Mouse (Mus musculus) limb, embryonic 12.5 days (tissue): ENCODE results near the gene Nxn. TPM values are rescaled to one million over a fixed set of nuclear protein-coding genes. Genes with fewer than 3 reads are reported as not detected.

ENCODE experiments used
- ATAC-seq: fragments of 200-750 bp; cut with Nextera tagmentation; 2 replicates; pipeline ENCODE4 v1.8.0; 2017; ENCODE audit warnings: low read depth, moderate TSS enrichment; ENCODE audit not compliant: insufficient number of reproducible peaks, insufficient read depth, low FRiP score, low TSS enrichment
- H3K27ac ChIP-seq: fragments of 300-500 bp; sonication (generic); 2 replicates; pipeline ENCODE4 v1.5.1; 2016; ENCODE audit warnings: mild to moderate bottlenecking, moderate library complexity
- H3K27me3 ChIP-seq: fragments of 300-500 bp; sonication (generic); 2 replicates; pipeline ENCODE4 v1.6.1; 2016; ENCODE audit warnings: mild to moderate bottlenecking, moderate library complexity
- H3K36me3 ChIP-seq: fragments of 300-500 bp; sonication (generic); 2 replicates; pipeline ENCODE4 v1.6.1; 2016; ENCODE audit warnings: mild to moderate bottlenecking, moderate library complexity
- H3K4me1 ChIP-seq: fragments of 300-500 bp; sonication (generic); replicated peaks from 2 replicates; pipeline ENCODE4 v1.6.1; 2016
- H3K4me2 ChIP-seq: fragments of 300-500 bp; sonication (generic); 2 replicates; pipeline ENCODE4 v1.6.1; 2016; ENCODE audit warnings: mild to moderate bottlenecking, moderate library complexity
- H3K4me3 ChIP-seq: fragments of 300-500 bp; sonication (generic); replicated peaks from 2 replicates; pipeline ENCODE4 v1.5.1; 2016; ENCODE audit warnings: mild to moderate bottlenecking
- H3K9ac ChIP-seq: fragments of 300-500 bp; sonication (generic); replicated peaks from 2 replicates; pipeline ENCODE4 v1.6.1; 2016; ENCODE audit warnings: mild to moderate bottlenecking, moderate library complexity
- H3K9me3 ChIP-seq: fragments of 300-500 bp; sonication (generic); 2 replicates; pipeline ENCODE4 v1.6.1; 2016; ENCODE audit warnings: mild to moderate bottlenecking, moderate library complexity
- WGBS: fragments of 180-500 bp; shearing (Covaris S2); methylation state at CpG from one replicate; pipeline ENCODE4 v1.1.7; 2016; 5-methylcytosine and 5-hydroxymethylcytosine counted together
- polyA plus RNA-seq: library from polyadenylated mRNA; unstranded; fragments of >200 nt; fragmentation: Nextera tagmentation; extraction: Ambion mirVana; gene quantifications from 2 replicates; pipeline ENCODE4 v1.2.1, GENCODE M21; 2016

Gene Nxn
- polyA plus RNA-seq, 1 experiment from 2014 or later: 61.2 TPM

DNA sequence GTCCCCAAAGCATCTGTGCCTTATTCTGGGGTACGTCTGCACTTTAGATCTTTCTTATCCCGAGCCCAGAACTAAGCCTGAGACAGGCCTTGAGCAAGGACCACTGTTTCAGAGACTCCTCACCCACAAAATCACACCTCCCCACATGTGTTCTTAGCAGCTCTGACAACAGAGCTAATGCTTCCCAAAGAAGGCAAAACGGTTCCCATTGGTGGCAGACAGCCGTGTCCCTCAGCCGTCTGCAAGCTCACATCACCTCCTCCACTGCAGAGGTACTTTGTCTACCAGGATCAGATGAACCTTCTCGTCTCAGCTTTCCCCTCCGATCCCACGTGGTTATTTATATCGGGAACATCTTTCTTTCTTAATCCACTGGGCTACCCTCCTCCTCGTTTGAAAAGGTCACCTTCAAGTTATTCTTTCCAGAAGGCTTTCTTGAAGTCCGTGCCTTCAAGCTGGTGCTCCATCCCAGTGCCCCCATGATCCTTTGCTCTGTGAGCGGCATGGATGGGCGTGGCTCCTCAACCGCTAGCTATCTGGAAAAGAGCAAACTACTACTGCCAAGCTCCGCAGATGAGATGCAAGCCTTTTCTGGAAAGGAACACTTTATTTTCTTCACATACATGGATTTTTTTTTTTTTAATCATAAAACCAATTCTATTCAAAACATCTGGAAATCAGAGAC, 17.6 kb downstream of the Nxn start:
- Histone ChIP-seq H3K27ac (0 out of 2 replicates have a peak overlapping the region, but pooled peaks have one; percentile 19), H3K4me2 (no peak overlapping the region), H3K4me3 (no peak overlapping the region), H3K4me1 (peaks cover 56% of the 10 kb centered on the region), H3K36me3 (peaks cover 5% of the 10 kb centered on the region; the same call in 1 of the 2 replicates), H3K27me3 (no peaks in the 10 kb centered on the region), H3K9me3 (no peaks in the 10 kb centered on the region), H3K9ac (no peak overlapping the region)
- no peak for ATAC-seq
- 68% methylated on average over 15 of the region's 15 CpGs for WGBS

DNA sequence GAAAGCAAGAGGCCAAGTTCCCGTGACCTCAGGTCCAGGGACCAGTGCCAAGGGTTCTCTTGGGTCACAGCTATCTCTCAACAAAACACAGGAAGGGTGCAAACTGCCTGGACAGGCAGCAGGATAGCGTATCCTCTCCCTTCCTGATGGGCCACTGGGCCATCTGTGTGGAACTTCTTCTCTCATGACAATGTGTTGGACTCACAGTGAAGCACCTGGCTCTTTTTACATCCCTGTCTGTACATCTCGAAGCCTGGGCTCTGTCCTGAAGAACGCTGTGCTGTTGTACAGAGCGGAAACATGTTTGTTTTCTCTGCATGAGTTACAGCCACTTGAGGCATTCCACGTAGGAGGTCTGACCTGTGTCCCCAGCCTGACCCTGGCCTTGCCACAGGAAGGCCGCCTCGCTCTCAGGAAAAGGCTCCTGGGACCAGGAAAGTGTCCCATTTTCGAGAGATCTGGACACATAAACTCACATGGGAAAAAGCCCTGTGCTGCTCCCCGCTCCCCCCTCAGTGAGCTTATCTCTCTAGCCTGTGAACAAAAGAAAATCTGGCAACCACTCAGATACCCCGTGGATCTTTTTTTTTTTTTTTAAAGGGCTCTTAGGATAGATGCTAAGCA, 18.9 kb downstream of the Nxn start:
- Histone ChIP-seq H3K36me3 (peaks cover 5% of the 10 kb centered on the region; the same call in 1 of the 2 replicates), H3K9me3 (no peaks in the 10 kb centered on the region), H3K9ac (no peak overlapping the region), H3K4me1 (peaks cover 56% of the 10 kb centered on the region), H3K4me3 (no peak overlapping the region), H3K27me3 (no peaks in the 10 kb centered on the region), H3K27ac (0 out of 2 replicates have a peak overlapping the region, but pooled peaks have one; percentile 17), H3K4me2 (no peak overlapping the region)
- WGBS: 23% methylated on average over 11 of the region's 11 CpGs
- no peak for ATAC-seq

DNA sequence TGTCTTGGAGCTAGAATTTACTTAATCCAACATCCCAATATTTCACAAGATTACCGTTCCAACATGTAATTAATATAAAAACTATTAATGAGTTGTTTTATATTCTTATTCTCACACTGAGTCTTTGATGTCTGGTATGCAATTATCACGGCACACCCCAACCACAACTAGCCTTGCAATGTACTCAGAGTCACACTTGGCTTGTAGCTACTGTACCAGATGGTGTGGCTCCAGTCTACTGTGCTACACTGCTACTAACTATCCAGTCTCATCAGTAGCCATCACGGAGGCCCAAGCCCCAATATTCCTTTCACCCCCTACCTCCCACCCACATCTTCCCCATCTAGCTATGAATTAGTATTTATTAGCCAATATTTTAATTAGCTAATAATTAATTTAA, 22.5 kb downstream of the Nxn start:
- no peak overlapping the region for H3K9ac ChIP-seq
- H3K9me3 ChIP-seq: no peaks in the 10 kb centered on the region
- H3K27me3 ChIP-seq: no peaks in the 10 kb centered on the region
- H3K4me1 ChIP-seq: peaks cover 64% of the 10 kb centered on the region
- no peak overlapping the region for H3K4me2 ChIP-seq
- no peak overlapping the region for H3K27ac ChIP-seq
- ATAC-seq: no peak
- 72% methylated on average over 3 of the region's 3 CpGs for WGBS
- peaks cover 5% of the 10 kb centered on the region; the same call in 1 of the 2 replicates for H3K36me3 ChIP-seq
- H3K4me3 ChIP-seq: no peak overlapping the region

DNA sequence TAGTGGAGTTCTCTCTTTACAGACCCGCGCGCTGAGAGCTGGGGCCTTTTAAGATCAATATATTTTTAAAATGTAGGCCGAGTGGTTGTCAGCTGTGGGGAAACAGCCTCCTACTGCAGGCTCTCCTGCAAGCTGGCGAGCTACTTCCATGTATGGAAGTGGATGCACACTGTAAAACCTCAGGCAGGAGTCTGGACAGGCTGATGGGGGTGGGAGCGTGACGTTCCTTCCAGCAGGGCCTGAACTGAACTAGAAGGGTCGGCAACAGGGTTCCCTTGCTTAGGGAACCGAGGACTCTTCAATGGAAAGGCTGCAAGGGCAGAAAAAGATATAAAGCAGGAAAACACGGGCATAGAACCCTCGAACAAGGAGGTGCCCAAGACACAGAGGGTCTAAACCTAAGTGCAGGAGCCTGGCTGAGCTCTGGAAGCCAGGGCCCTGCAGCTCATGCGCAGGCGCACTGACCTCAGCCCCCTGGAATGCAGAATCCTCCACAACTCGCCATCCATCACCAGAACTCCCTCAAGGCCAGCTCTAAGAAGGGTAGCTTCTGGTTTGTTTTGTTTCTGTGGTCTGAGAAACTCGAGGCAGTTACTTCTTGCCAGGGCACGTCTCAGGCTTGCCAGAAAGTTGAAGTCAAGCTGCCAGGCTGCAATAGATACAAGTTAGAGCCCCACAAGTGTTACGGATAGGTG, 24.3 kb downstream of the Nxn start:
- ATAC-seq: peak; percentile 81
- 31% methylated on average over 17 of the region's 17 CpGs for WGBS

DNA sequence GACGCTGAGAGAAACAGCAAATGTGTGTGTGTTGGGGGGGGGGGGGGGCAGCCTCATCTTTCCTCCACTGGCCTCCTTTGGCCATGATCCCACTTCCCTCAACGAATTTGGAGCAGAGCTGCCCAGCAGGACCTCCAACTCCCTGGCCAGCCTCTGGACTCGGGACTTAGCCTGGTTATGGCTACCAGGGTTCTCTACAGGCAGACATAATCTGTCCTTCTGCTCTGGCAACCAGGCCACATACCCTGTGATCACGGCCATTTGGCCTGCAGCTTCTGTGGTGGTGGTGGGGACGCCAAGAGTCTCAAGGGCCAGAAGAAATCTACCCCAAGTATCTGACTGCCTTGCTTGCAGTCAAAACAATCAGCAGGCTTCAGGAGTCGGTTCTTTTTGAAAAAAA, 26.4 kb downstream of the Nxn start:
- Histone ChIP-seq H3K27me3 (no peaks in the 10 kb centered on the region), H3K9ac (no peak overlapping the region), H3K9me3 (no peaks in the 10 kb centered on the region), H3K4me2 (no peak overlapping the region), H3K4me1 (peaks cover 77% of the 10 kb centered on the region), H3K4me3 (no peak overlapping the region), H3K36me3 (no peaks in the 10 kb centered on the region), H3K27ac (peak overlapping the region; percentile 70)
- WGBS: 29% methylated on average over 6 of the region's 6 CpGs
- ATAC-seq: no peak

More for the DNA sequence above, 24.3 kb downstream of the Nxn start:
- Histone ChIP-seq H3K27ac (peak overlapping the region; percentile 86), H3K9ac (no peak overlapping the region), H3K4me1 (peaks cover 71% of the 10 kb centered on the region), H3K4me2 (peak overlapping the region; percentile 18; the same call in 1 of the 2 replicates), H3K36me3 (no peaks in the 10 kb centered on the region), H3K9me3 (no peaks in the 10 kb centered on the region), H3K27me3 (no peaks in the 10 kb centered on the region), H3K4me3 (no peak overlapping the region)

DNA sequence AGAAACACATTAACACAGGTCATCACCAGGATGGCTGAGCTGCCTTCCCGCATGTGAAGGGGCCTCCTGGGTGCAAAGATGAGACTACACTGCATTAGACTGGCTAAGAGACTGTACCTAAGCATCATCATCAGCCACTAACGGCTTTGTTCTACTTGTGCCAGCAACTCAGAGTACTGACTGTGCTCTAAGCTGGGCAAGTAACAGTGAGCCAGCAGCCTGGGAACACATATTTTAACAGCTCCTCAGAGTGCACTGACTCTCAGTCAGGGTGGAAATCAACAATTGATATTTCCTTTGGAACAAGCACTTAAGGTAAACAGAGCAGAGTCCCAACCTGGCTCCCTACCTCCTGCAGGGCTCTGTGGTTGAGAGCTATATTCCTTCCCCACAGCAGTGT, 26.8 kb downstream of the Nxn start:
- Histone ChIP-seq H3K9ac (no peak overlapping the region), H3K4me2 (no peak overlapping the region), H3K4me3 (no peak overlapping the region), H3K27me3 (no peaks in the 10 kb centered on the region), H3K9me3 (no peaks in the 10 kb centered on the region), H3K4me1 (peaks cover 73% of the 10 kb centered on the region), H3K27ac (peak overlapping the region; percentile 70), H3K36me3 (no peaks in the 10 kb centered on the region)
- 54% methylated on average over 2 of the region's 2 CpGs for WGBS
- ATAC-seq: no peak

DNA sequence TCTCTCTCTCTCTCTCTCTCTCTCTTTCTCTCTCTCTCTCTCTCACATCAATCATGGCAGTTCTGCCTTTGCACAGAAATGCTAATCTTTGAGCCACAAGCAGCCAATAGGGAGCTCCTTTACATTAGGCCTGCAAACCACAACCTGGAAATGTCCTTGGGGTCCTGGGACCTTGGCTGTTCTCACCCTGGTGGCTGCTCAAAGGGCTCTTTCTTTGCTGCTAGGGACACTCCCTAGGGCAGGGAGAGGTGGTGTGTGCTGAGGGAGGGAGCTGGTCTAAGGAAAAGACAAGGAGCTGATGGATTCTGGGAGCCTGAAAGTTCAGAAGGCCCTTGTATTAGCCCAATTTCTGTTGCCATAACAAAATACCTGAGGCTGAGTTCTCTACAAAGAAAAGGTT, 28.4 kb downstream of the Nxn start:
- Histone ChIP-seq H3K4me1 (peaks cover 67% of the 10 kb centered on the region), H3K36me3 (peaks cover 6% of the 10 kb centered on the region; the same call in 1 of the 2 replicates), H3K9me3 (no peaks in the 10 kb centered on the region), H3K4me3 (no peak overlapping the region), H3K9ac (no peak overlapping the region), H3K27ac (0 out of 2 replicates have a peak overlapping the region, but pooled peaks have one; percentile 37), H3K4me2 (no peak overlapping the region), H3K27me3 (no peaks in the 10 kb centered on the region)
- no peak for ATAC-seq

DNA sequence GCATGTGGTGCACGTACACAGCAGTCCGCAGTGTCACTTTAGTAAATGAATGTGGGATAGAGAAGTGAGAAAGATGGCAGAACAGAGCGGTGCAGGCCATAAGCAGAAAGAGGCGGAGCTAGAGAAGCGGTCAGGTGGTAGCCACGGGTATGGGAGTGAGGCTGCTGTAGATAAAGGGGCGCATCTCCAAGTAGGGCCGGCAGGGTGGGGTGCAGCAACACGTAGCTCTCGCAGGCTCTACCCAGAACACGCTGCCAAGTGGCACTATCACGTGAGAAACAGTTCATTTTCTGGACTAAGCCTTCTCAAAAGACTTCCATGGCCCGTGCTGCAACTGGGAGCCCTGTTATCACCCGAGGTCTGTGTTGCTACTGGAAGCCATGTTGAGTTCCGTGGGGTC, 32.2 kb downstream of the Nxn start:
- WGBS: 89% methylated on average over 15 of the region's 15 CpGs
- Histone ChIP-seq H3K4me2 (no peak overlapping the region), H3K4me3 (no peak overlapping the region), H3K27ac (no peak overlapping the region), H3K9me3 (no peaks in the 10 kb centered on the region), H3K36me3 (peaks cover 6% of the 10 kb centered on the region; the same call in 1 of the 2 replicates), H3K4me1 (peaks cover 58% of the 10 kb centered on the region), H3K9ac (no peak overlapping the region), H3K27me3 (no peaks in the 10 kb centered on the region)
- no peak for ATAC-seq

DNA sequence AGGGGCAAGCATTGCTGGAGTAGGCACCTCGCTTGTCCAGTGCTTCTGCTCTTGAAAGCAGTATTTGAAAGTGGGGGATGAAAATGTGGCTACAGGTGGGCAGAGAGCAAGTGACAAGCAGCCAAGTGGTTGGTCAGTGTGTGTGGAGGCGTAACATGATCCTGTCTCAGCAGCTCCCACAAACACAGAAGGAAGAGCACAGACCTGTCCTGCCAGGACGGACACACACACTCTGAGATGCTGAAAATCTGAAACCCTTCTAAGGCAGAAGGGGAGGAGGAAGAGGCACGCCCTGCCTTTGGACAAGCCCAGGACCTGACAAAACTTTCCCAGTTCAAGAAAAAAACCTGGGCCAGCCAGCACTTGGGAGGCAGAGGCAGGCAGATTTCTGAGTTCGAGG, 34.9 kb downstream of the Nxn start:
- Histone ChIP-seq H3K27me3 (no peaks in the 10 kb centered on the region), H3K9me3 (no peaks in the 10 kb centered on the region), H3K4me3 (no peak overlapping the region), H3K27ac (peak overlapping the region; percentile 66), H3K36me3 (peaks cover 6% of the 10 kb centered on the region; the same call in 1 of the 2 replicates), H3K4me2 (no peak overlapping the region), H3K4me1 (peaks cover 60% of the 10 kb centered on the region), H3K9ac (no peak overlapping the region)
- 72% methylated on average over 5 of the region's 5 CpGs for WGBS
- ATAC-seq: no peak

DNA sequence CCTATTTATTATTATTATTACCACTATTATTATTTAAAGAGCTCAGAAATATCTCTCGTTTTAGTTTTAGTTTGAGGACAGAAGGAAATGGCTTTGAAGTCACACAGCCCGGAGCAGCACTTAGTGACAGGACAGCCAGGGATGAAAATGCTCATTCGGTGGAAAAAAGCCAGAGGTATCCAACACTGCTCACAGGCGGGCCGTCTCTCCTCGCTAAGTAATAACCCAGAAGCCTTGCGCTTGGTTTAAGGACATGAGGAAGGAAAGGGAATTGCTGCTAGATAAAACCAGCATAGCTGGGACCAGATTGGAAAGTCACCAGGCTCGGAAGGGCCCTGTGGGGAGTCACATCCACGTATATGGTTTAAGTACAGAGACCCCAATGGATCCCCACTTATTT, 35.3 kb downstream of the Nxn start:
- WGBS: 15% methylated on average over 9 of the region's 9 CpGs
- H3K27ac ChIP-seq: peak overlapping the region; percentile 66
- no peak overlapping the region; the same call in 1 of the 2 replicates for H3K4me2 ChIP-seq

DNA sequence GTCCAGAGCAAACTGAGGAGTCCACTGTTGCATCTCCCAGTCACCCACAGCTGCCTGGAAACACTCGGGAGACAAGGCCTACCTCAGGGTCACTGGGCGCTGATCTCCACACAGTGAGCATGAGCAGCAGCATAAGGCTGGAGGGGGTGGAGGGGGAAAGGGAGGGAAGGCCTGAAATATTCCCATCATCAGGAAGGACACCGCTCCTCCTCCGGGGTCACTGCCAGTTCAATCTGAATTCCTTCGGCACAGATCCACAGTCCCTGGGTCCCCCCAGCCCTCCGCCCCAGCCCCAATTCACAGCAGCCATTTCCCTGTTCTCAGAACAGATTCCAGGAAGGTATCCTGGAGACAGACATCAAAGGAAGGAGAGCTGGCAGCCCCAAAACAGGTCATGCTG, 35.8 kb downstream of the Nxn start:
- WGBS: 7% methylated on average over 6 of the region's 6 CpGs
- ATAC-seq: no peak
- Histone ChIP-seq H3K27ac (peak overlapping the region; percentile 66; the same call in 1 of the 2 replicates), H3K4me1 (peaks cover 63% of the 10 kb centered on the region), H3K27me3 (no peaks in the 10 kb centered on the region), H3K9ac (no peak overlapping the region), H3K9me3 (no peaks in the 10 kb centered on the region), H3K4me3 (no peak overlapping the region), H3K36me3 (peaks cover 6% of the 10 kb centered on the region; the same call in 1 of the 2 replicates), H3K4me2 (no peak overlapping the region; the same call in 1 of the 2 replicates)

More for the DNA sequence above, 35.3 kb downstream of the Nxn start:
- no peaks in the 10 kb centered on the region for H3K9me3 ChIP-seq
- peaks cover 60% of the 10 kb centered on the region for H3K4me1 ChIP-seq
- no peak for ATAC-seq
- no peak overlapping the region for H3K9ac ChIP-seq
- H3K36me3 ChIP-seq: peaks cover 6% of the 10 kb centered on the region; the same call in 1 of the 2 replicates
- H3K27me3 ChIP-seq: no peaks in the 10 kb centered on the region
- H3K4me3 ChIP-seq: no peak overlapping the region
